Mouse (Mus musculus) thymus, adult 2 months (tissue): ENCODE data around the gene Dusp22.

Source experiments
- CTCF ChIP-seq: fragments of 200-500 bp; IDR thresholded peaks from 2 replicates; pipeline ENCODE4 v1.5.1; 2012; ENCODE audit warnings: mild to moderate bottlenecking, control low read depth, low read length, moderate library complexity, borderline replicate concordance; ENCODE audit not compliant: control insufficient read depth, poor library complexity, insufficient read depth; ENCODE audit errors: extremely low read depth
- POLR2A ChIP-seq: fragments of 200-500 bp; IDR thresholded peaks from 2 replicates; pipeline ENCODE4 v1.6.1; 2012; ENCODE audit warnings: mild to moderate bottlenecking, low read length, control low read depth, moderate library complexity; ENCODE audit not compliant: control insufficient read depth, poor library complexity, insufficient read depth; ENCODE audit errors: extremely low read depth

GRCm38 (mm10) chr13:30752581-30753187 is 92.9 kb downstream of the Dusp22 start:
- TF ChIP-seq CTCF (no peak), POLR2A (no peak)
